Mouse (Mus musculus) hindbrain, embryonic 16.5 days (tissue): ENCODE measurements around the gene Mup4. TPM values are rescaled to one million over a fixed set of nuclear protein-coding genes. Genes with fewer than 3 reads are reported as not detected.
"Not testable (repeated sequence)": the region's sequence is repeated elsewhere in the genome, so short reads cannot be mapped to it uniquely, and the experiment has no call there.

Experiments used
- ATAC-seq: fragments of 200-750 bp; cut with Nextera tagmentation; 2 replicates; pipeline ENCODE4 v1.8.0; 2017; ENCODE audit warnings: moderate TSS enrichment, moderate library complexity
- H3K27ac ChIP-seq: fragments of 300-500 bp; sonication (generic); 2 replicates; pipeline ENCODE4 v1.5.1; 2014; ENCODE audit warnings: low read depth, mild to moderate bottlenecking, control low read depth, low read length, moderate library complexity
- H3K27me3 ChIP-seq: fragments of 300-500 bp; sonication (generic); replicated peaks from 2 replicates; pipeline ENCODE4 v1.6.1; 2014; ENCODE audit warnings: low read length; ENCODE audit not compliant: control insufficient read depth, insufficient read depth
- H3K36me3 ChIP-seq: fragments of 300-500 bp; sonication (generic); 2 replicates; pipeline ENCODE4 v1.6.1; 2014; ENCODE audit warnings: mild to moderate bottlenecking, low read length, moderate library complexity, mixed read lengths; ENCODE audit not compliant: control insufficient read depth, insufficient read depth
- H3K4me1 ChIP-seq: fragments of 300-500 bp; sonication (generic); 2 replicates; pipeline ENCODE4 v1.6.1; 2014; ENCODE audit warnings: low read depth, low read length; ENCODE audit not compliant: control insufficient read depth, insufficient read depth
- H3K4me2 ChIP-seq: fragments of 300-500 bp; sonication (generic); 2 replicates; pipeline ENCODE4 v1.6.1; 2014; ENCODE audit warnings: mild to moderate bottlenecking, low read length, control low read depth, moderate library complexity
- H3K4me3 ChIP-seq: fragments of 300-500 bp; sonication (generic); 2 replicates; pipeline ENCODE4 v1.5.1; 2014; ENCODE audit warnings: mild to moderate bottlenecking, low read length, control low read depth, moderate library complexity
- H3K9ac ChIP-seq: fragments of 300-500 bp; sonication (generic); 2 replicates; pipeline ENCODE4 v1.6.1; 2014; ENCODE audit warnings: low read depth, mild to moderate bottlenecking, control low read depth, low read length, moderate library complexity
- H3K9me3 ChIP-seq: fragments of 300-500 bp; sonication (generic); 2 replicates; pipeline ENCODE4 v1.6.1; 2014; ENCODE audit warnings: mild to moderate bottlenecking, low read length, moderate library complexity; ENCODE audit not compliant: control insufficient read depth
- WGBS: fragments of 180-500 bp; shearing (Covaris S2); extraction: QIAGEN DNeasy Blood & Tissue Kit; methylation state at CpG from one replicate; pipeline ENCODE4 v1.1.7; 2014; 5-methylcytosine and 5-hydroxymethylcytosine counted together
- polyA plus RNA-seq: library from polyadenylated mRNA; unstranded; fragments of >200 nt; fragmentation: Nextera tagmentation; extraction: Ambion mirVana; gene quantifications from 2 replicates; pipeline ENCODE4 v1.2.1, GENCODE M21; 2015

Gene Mup4
- not detected in 2 replicates for polyA plus RNA-seq

DNA sequence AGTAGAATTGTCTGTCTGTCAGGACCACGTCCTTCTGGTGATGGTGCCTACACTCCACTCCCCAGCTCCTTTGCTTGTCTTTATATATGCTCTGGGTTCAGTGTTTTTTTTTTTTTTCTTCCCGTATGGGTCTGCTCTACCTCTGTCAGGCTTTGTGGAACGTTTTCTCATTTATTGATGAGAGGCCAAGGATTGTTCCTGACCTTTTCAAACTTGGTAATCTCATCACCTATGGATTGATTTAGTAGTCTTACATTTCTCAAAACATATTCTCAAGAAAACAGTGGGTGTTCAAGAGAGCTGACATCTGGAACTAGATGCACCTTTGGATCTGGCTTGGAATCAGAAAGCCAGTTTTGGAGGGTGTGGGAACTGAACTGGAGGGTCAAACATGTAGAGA lies at the start of gene Mup4:
Mup4 (minus strand) TSS at position 101 of the 400 bp plus-strand sequence.
- Histone ChIP-seq H3K27ac (no peak within 1 kb of the TSS), H3K4me1 (no peaks in the 10 kb centered on the region), H3K4me2 (no peak within 1 kb of the TSS), H3K4me3 (no peak within 1 kb of the TSS), H3K9ac (no peak within 1 kb of the TSS), H3K27me3 (no peaks in the 10 kb centered on the region), H3K36me3 (no peaks in the 10 kb centered on the region), H3K9me3 (no peaks in the 10 kb centered on the region)
- no peak for ATAC-seq
- WGBS: 84% methylated on average over 3 of the region's 3 CpGs

DNA sequence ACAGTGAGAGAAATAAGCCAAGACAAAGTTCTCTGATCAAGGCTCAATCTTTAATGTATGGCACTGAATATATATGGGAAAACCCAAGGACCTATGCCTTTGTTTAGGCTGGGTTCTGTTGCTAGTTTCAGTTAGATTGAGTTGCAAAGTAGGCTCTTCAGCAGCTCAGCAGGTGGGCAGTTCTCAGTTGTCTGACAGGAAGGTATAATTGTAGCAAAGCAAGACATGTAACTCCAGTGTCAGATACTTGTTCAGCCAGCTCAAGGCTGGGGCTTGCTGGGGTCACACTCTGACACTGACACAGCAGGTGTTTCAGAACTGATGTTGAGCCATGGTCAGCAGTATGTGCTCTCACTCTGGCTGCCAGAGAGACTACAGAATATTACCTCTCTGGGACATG lies 37.4 kb upstream of the Mup4 start:
- not testable (repeated sequence) for H3K27ac ChIP-seq, H3K9me3 ChIP-seq, H3K4me1 ChIP-seq, H3K27me3 ChIP-seq, H3K4me2 ChIP-seq, H3K36me3 ChIP-seq, H3K4me3 ChIP-seq, H3K9ac ChIP-seq, ATAC-seq

GRCm38 (mm10) chr4:59963405-59964344 lies 3.2 kb upstream of the Mup4 start, which contains the start of gene Mup6:
Gene Mup6 (plus strand): TSS chr4:59964294.
- ATAC-seq: no peak
- Histone ChIP-seq H3K4me3 (no peak within 1 kb of the TSS), H3K9ac (no peak within 1 kb of the TSS), H3K4me1 (no peaks in the 10 kb centered on the region), H3K27me3 (no peaks in the 10 kb centered on the region), H3K36me3 (no peaks in the 10 kb centered on the region), H3K4me2 (no peak within 1 kb of the TSS), H3K9me3 (no peaks in the 10 kb centered on the region), H3K27ac (no peak within 1 kb of the TSS)
- 19% methylated on average over 3 of the region's 3 CpGs for WGBS

DNA sequence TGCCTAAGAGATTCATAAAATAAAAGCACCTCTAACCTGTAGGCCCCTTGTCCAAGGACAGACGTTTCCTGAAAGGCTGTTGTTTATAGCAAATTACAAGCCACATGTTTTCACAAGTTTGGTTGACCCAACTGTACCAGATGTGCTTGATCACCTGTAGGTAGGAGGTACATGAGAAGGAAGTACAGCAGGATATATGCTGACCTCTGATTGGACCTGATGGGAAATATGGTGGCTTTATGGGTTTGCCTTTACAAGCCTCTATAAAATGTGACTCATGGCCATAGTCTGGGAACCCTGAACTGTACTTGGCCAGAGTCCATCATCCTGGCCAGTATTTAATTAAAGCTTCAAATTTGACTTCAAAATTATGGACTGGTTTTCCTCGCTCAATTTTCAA lies 23.0 kb downstream of the Mup4 start:
- Histone ChIP-seq H3K4me1 (no peaks in the 10 kb centered on the region), H3K4me3 (no peak overlapping the region), H3K27ac (no peak overlapping the region), H3K9ac (no peak overlapping the region), H3K4me2 (no peak overlapping the region), H3K27me3 (no peaks in the 10 kb centered on the region), H3K36me3 (no peaks in the 10 kb centered on the region), H3K9me3 (no peaks in the 10 kb centered on the region)
- WGBS: 82% methylated on average over 2 of the region's 2 CpGs
- no peak for ATAC-seq

DNA sequence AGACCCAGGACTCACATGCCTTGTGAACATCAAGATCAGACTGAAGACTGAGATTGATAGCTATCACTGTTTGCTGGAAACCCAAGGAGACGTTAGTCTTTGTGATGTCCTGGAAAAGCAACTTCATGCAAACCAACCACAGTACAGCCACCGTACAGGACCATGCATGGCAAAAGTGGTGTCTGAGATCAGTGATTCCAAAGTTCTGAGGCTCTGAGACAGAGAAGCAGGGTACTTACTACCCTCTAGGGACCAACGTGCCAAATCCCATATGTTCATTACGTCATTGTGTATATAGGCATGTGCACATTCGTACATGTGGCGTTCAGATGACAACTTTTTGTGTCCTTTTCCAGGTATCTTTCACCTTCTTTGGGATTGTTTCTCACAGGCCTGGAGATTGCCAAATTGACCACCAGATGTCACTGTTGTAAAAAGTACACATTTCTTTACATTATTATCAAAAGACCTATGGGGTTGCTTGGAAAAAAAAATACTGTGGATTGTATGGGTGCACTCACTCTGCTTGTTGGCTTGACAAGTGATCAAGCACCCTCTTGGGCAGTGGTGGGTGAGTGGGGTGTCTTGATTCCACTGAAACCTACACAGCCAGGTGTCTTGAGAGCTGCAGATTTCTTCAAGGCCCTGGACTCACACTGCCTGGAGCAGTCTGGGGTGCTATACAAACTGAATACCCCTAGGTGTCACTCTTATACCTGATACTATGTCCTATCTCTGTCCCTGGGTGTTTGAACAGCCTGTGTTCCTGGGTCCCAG lies 27.8 kb downstream of the Mup4 start:
- Histone ChIP-seq H3K27ac (no peak overlapping the region), H3K4me3 (no peak overlapping the region), H3K9me3 (no peaks in the 10 kb centered on the region), H3K27me3 (no peaks in the 10 kb centered on the region), H3K4me2 (no peak overlapping the region), H3K36me3 (no peaks in the 10 kb centered on the region), H3K4me1 (no peaks in the 10 kb centered on the region), H3K9ac (no peak overlapping the region)
- ATAC-seq: peak; percentile 96
- 57% methylated on average over 6 of the region's 6 CpGs for WGBS

DNA sequence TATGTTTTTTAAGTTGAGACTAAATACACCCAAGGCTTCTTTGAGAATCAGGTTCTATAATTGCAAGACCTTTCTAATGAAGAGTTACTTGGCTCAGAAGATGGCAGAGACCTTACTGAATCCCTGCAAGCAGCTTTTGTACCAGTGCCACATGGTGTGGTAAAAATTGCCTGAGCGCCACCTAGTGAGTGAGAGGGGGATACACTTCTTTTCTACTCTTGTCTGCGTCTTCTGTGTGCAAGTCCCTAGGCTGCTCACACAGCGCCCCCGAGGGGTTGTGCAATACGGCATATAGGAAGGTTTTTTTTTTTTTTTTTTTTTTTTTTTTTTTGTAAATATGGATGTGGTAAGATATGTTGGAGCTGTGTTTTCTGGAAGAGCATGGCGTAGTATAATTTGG lies 32.2 kb downstream of the Mup4 start:
- Histone ChIP-seq H3K4me1 (no peaks in the 10 kb centered on the region), H3K9me3 (no peaks in the 10 kb centered on the region), H3K4me2 (no peak overlapping the region), H3K4me3 (no peak overlapping the region), H3K27ac (no peak overlapping the region), H3K36me3 (no peaks in the 10 kb centered on the region), H3K9ac (no peak overlapping the region), H3K27me3 (no peaks in the 10 kb centered on the region)
- WGBS: 19% methylated on average over 6 of the region's 6 CpGs
- peak; percentile 43; the same call in 1 of the 2 replicates for ATAC-seq

DNA sequence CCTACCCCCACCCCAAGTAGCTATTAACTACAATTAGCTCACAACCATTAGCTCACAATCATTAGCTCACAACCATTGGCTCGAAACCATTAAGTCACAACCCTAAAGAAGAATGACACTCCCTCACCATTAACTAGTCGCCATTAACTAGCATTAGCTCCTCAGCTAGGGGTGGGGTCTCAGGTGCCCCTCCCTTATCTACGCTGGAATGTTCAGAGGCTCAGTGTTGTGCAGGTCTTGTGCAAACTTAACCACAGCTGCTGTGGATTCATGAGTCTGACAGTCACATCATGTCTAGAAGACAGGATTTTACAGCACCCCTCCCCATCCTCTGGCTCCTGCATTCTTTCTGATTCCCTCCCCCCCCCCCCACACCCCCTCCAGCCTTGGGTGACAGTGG lies 32.8 kb downstream of the Mup4 start:
- Histone ChIP-seq H3K4me2 (no peak overlapping the region), H3K4me3 (no peak overlapping the region), H3K9me3 (no peaks in the 10 kb centered on the region), H3K9ac (no peak overlapping the region), H3K36me3 (no peaks in the 10 kb centered on the region), H3K27ac (no peak overlapping the region), H3K4me1 (no peaks in the 10 kb centered on the region), H3K27me3 (no peaks in the 10 kb centered on the region)
- no peak for ATAC-seq
- 87% methylated on average over 3 of the region's 3 CpGs for WGBS

DNA sequence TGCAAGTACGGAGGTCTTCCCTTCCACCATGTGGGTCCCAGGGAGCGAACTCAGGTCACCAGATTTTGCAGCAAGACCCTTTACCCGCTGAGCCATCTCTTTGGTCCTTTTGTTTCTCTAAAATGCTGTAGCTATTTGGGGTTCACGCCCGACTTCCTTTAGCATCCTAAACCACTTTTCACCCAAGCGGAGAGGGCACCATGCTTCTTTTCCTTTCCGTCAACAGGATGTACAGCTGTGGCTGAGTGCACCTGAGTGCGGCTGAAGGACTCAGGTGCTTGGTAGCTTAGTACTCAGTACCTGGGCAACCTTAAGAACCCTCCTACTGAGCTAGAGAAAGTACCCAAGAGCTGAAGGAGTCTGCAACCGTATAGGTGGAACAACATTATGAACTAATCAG lies 35.4 kb downstream of the Mup4 start:
- 83% methylated on average over 9 of the region's 9 CpGs for WGBS

DNA sequence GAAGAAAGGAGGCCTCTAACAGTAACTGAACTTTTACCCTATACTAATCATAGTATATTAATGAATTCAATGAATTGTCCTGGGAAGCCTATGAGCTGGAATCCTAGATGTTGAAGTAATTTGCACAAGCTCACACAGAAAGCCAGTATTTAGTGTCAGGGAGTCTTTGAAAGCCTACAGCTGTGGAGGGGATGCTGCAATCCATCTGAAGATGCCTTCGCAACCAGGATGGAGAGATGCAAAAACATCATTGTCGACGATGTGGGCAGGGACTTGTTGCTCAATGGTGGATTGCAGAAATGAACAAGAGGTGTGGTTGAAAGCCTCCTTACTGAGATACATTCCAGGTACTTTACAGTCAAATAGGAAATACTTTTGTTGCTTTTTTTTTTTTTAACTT lies 42.5 kb downstream of the Mup4 start:
- Histone ChIP-seq H3K27ac (no peak overlapping the region), H3K36me3 (no peaks in the 10 kb centered on the region), H3K9me3 (no peaks in the 10 kb centered on the region), H3K9ac (no peak overlapping the region), H3K4me1 (no peaks in the 10 kb centered on the region), H3K4me3 (no peak overlapping the region), H3K27me3 (peaks cover 8% of the 10 kb centered on the region; the same call in 1 of the 2 replicates), H3K4me2 (no peak overlapping the region)
- no peak for ATAC-seq
- WGBS: 95% methylated on average over 3 of the region's 3 CpGs

More for the DNA sequence above, 35.4 kb downstream of the Mup4 start:
- no peak overlapping the region for H3K4me2 ChIP-seq
- H3K27me3 ChIP-seq: no peaks in the 10 kb centered on the region
- ATAC-seq: no peak
- H3K27ac ChIP-seq: no peak overlapping the region
- H3K36me3 ChIP-seq: no peaks in the 10 kb centered on the region
- no peak overlapping the region for H3K4me3 ChIP-seq
- H3K9me3 ChIP-seq: no peaks in the 10 kb centered on the region
- no peak overlapping the region for H3K9ac ChIP-seq
- no peaks in the 10 kb centered on the region for H3K4me1 ChIP-seq
